Mouse (Mus musculus): ENCODE results near the gene Mesp1. TPM values are rescaled to one million over a fixed set of nuclear protein-coding genes. Genes with fewer than 3 reads are reported as not detected.
A peak's percentile ranks its signal among the peaks of the same experiment; 100 is the strongest.

Gene Mesp1
- total RNA-seq, 2 experiments from 2014 or later = not detected

- intact Hi-C loops (cut with DNase I) = no loop called here
- peak; percentile 64 to 81 for DNase-seq
Measured at GRCm38 (mm10) chr7:79742659-79743536, 50.7 kb downstream of the Mesp1 start, which contains the start of the genes Pex11a and Wdr93. Gene Pex11a, minus strand, starts transcription at chr7:79743131. Gene Wdr93, plus strand, starts transcription at chr7:79743163.

- DNase-seq = no peak
- intact Hi-C loops (cut with DNase I) = no loop called here
Measured at GRCm38 (mm10) chr7:79742277-79742658, 51.3 kb downstream of the Mesp1 start.

Other genes with a start within 250 kb of the Mesp1 start
- not detected for gene Rhcg, start 176.1 kb downstream of the Mesp1 start, total RNA-seq (2021)
- gene Ticrr, start 133.6 kb downstream of the Mesp1 start, total RNA-seq (2021) = 1 to 10 TPM in 1 of 2 experiments, under 1 TPM in 1; 0.29 to 1.2 TPM
- gene Kif7, start 78.1 kb downstream of the Mesp1 start, total RNA-seq (2021) = 1 to 10 TPM; 2.2 to 2.5 TPM
- 10 to 100 TPM in 1 of 2 experiments, 1 to 10 TPM in 1; 5.0 to 24.7 TPM for gene Plin1, start 60.9 kb downstream of the Mesp1 start, total RNA-seq (2021)
- 10 to 100 TPM; 13.8 to 14.8 TPM for gene Pex11a, start 50.7 kb downstream of the Mesp1 start, total RNA-seq (2021)
- gene Wdr93, start 50.6 kb downstream of the Mesp1 start, total RNA-seq (2021) = under 1 TPM; 0.12 to 0.24 TPM
- under 1 TPM; 0.10 to 0.19 TPM for gene Mesp2, start 16.9 kb upstream of the Mesp1 start, total RNA-seq (2021)
- 10 to 100 TPM; 21.4 to 25.3 TPM for gene Anpep, start 67.3 kb upstream of the Mesp1 start, total RNA-seq (2021)
- gene Ap3s2, start 126.9 kb upstream of the Mesp1 start, total RNA-seq (2021) = 10 to 100 TPM; 19.6 to 20.3 TPM
- 10 to 100 TPM; 11.5 to 12.5 TPM for gene Arpin, start 141.6 kb upstream of the Mesp1 start, total RNA-seq (2021)
- gene Zfp710, start 231.0 kb upstream of the Mesp1 start, total RNA-seq (2021) = 10 to 100 TPM; 21.6 to 27.4 TPM

All from heart, postnatal 14 days (tissue).